Mouse (Mus musculus): ENCODE results near the gene Ctla2b. TPM values are rescaled to one million over a fixed set of nuclear protein-coding genes. Genes with fewer than 3 reads are reported as not detected.
"Not testable (repeated sequence)": the region's sequence is repeated elsewhere in the genome, so short reads cannot be mapped to it uniquely, and the experiment has no call there.

Gene Ctla2b
- 0.46 and 0.57 TPM in 2 replicates for polyA plus RNA-seq (2012; rRNA removed)

GRCm38 (mm10) chr13:60897328-60897727, at the start of gene Ctla2b:
Ctla2b (minus strand) TSS chr13:60897447.
- no peaks in the 10 kb centered on the region for H3K36me3 ChIP-seq (ENCODE audit: control insufficient read depth, insufficient read depth, low read length)
- no peaks in the 10 kb centered on the region for H3K27me3 ChIP-seq (ENCODE audit: control insufficient read depth, insufficient read depth, low read length)
- 0 out of 2 replicates have a peak, but pooled peaks cover 2% of the 10 kb centered on the region for H3K4me1 ChIP-seq (replicated peaks; ENCODE audit: control insufficient read depth, insufficient read depth, low read length)
- no peak within 1 kb of the TSS for H3K4me3 ChIP-seq (ENCODE audit: control insufficient read depth, insufficient read depth, low read length)
- peak; percentile 3 for DNase-seq
- peak within 1 kb of the TSS; percentile 49; the same call in 1 of the 2 replicates for H3K27ac ChIP-seq (ENCODE audit: control insufficient read depth, insufficient read depth, low read length)
- TF ChIP-seq POLR2A (IDR thresholded peaks at IDR 0.05; ENCODE audit: control insufficient read depth, extremely low read depth, insufficient read depth, low read length, poor library complexity) (no peak), CTCF (IDR thresholded peaks at IDR 0.05; ENCODE audit: borderline replicate concordance, control insufficient read depth, extremely low read depth, insufficient read depth, low read length, poor library complexity) (no peak)
- WGBS = 13% methylated on average over 3 of the region's 3 CpGs

- H3K36me3 ChIP-seq (ENCODE audit: control insufficient read depth, insufficient read depth, low read length); H3K4me1 ChIP-seq (replicated peaks; ENCODE audit: control insufficient read depth, insufficient read depth, low read length); H3K27ac ChIP-seq (ENCODE audit: control insufficient read depth, insufficient read depth, low read length); H3K4me3 ChIP-seq (ENCODE audit: control insufficient read depth, insufficient read depth, low read length); DNase-seq; H3K27me3 ChIP-seq (ENCODE audit: control insufficient read depth, insufficient read depth, low read length): not testable (repeated sequence)
- WGBS = 87% methylated on average over 3 of the region's 3 CpGs
Observed at GRCm38 (mm10) chr13:60941884-60942283, 44.6 kb upstream of the Ctla2b start, which contains the start of gene Tpbpa. Tpbpa (minus strand) TSS chr13:60941984.

GRCm38 (mm10) chr13:60936500-60936901, 39.3 kb upstream of the Ctla2b start, which contains the start of the genes Gm49391 and Ctla2a:
Gm49391 (minus strand) TSS chr13:60936571.
Ctla2a (minus strand) TSS chr13:60936625.
- Histone ChIP-seq H3K36me3 (ENCODE audit: control insufficient read depth, insufficient read depth, low read length) (no peaks in the 10 kb centered on the region), H3K4me3 (ENCODE audit: control insufficient read depth, insufficient read depth, low read length) (no peak within 1 kb of the TSS), H3K4me1 (replicated peaks; ENCODE audit: control insufficient read depth, insufficient read depth, low read length) (peaks cover 4% of the 10 kb centered on the region; the same call in 1 of the 2 replicates), H3K27me3 (ENCODE audit: control insufficient read depth, insufficient read depth, low read length) (no peaks in the 10 kb centered on the region), H3K27ac (ENCODE audit: control insufficient read depth, insufficient read depth, low read length) (no peak within 1 kb of the TSS)
- peak; percentile 6 for DNase-seq
- TF ChIP-seq POLR2A (IDR thresholded peaks at IDR 0.05; ENCODE audit: control insufficient read depth, extremely low read depth, insufficient read depth, low read length, poor library complexity) (no peak), CTCF (IDR thresholded peaks at IDR 0.05; ENCODE audit: borderline replicate concordance, control insufficient read depth, extremely low read depth, insufficient read depth, low read length, poor library complexity) (no peak)
- 3% methylated on average over 5 of the region's 5 CpGs for WGBS

GRCm38 (mm10) chr13:60935490-60935889, 38.2 kb upstream of the Ctla2b start, which contains the start of gene Gm49393:
Gm49393 (minus strand) TSS chr13:60935590.
- H3K4me3 ChIP-seq (ENCODE audit: control insufficient read depth, insufficient read depth, low read length); H3K36me3 ChIP-seq (ENCODE audit: control insufficient read depth, insufficient read depth, low read length); H3K4me1 ChIP-seq (replicated peaks; ENCODE audit: control insufficient read depth, insufficient read depth, low read length); H3K27ac ChIP-seq (ENCODE audit: control insufficient read depth, insufficient read depth, low read length); H3K27me3 ChIP-seq (ENCODE audit: control insufficient read depth, insufficient read depth, low read length); DNase-seq: not testable (repeated sequence)
- WGBS = 67% methylated on average over 2 of the region's 2 CpGs

- WGBS = 63% methylated on average over 2 of the region's 2 CpGs
- H3K4me1 ChIP-seq (replicated peaks; ENCODE audit: control insufficient read depth, insufficient read depth, low read length); H3K36me3 ChIP-seq (ENCODE audit: control insufficient read depth, insufficient read depth, low read length); H3K4me3 ChIP-seq (ENCODE audit: control insufficient read depth, insufficient read depth, low read length); DNase-seq; H3K27ac ChIP-seq (ENCODE audit: control insufficient read depth, insufficient read depth, low read length); H3K27me3 ChIP-seq (ENCODE audit: control insufficient read depth, insufficient read depth, low read length): not testable (repeated sequence)
Observed at GRCm38 (mm10) chr13:60904780-60905179, 7.5 kb upstream of the Ctla2b start, which contains the start of gene Tpbpb. Tpbpb (minus strand) TSS chr13:60904880.

- H3K27ac ChIP-seq (ENCODE audit: control insufficient read depth, insufficient read depth, low read length) = peak within 1 kb of the TSS; percentile 49; the same call in 1 of the 2 replicates
- 83% methylated on average over 8 of the region's 8 CpGs for WGBS
- H3K4me1 ChIP-seq (replicated peaks; ENCODE audit: control insufficient read depth, insufficient read depth, low read length); H3K36me3 ChIP-seq (ENCODE audit: control insufficient read depth, insufficient read depth, low read length); H3K4me3 ChIP-seq (ENCODE audit: control insufficient read depth, insufficient read depth, low read length); DNase-seq; H3K27me3 ChIP-seq (ENCODE audit: control insufficient read depth, insufficient read depth, low read length): not testable (repeated sequence)
Observed at GRCm38 (mm10) chr13:60896794-60897193, 453 bp downstream of the Ctla2b start, which contains the start of gene Gm49392. Gm49392 (minus strand) TSS chr13:60896894.

- DNase-seq = no peak
- Histone ChIP-seq H3K4me1 (replicated peaks; ENCODE audit: control insufficient read depth, insufficient read depth, low read length) (0 out of 2 replicates have a peak, but pooled peaks cover 2% of the 10 kb centered on the region), H3K27me3 (ENCODE audit: control insufficient read depth, insufficient read depth, low read length) (no peaks in the 10 kb centered on the region), H3K4me3 (ENCODE audit: control insufficient read depth, insufficient read depth, low read length) (no peak overlapping the region), H3K27ac (ENCODE audit: control insufficient read depth, insufficient read depth, low read length) (no peak overlapping the region), H3K36me3 (ENCODE audit: control insufficient read depth, insufficient read depth, low read length) (no peaks in the 10 kb centered on the region)
- TF ChIP-seq CTCF (IDR thresholded peaks at IDR 0.05; ENCODE audit: borderline replicate concordance, control insufficient read depth, extremely low read depth, insufficient read depth, low read length, poor library complexity) = no peak
- TF ChIP-seq POLR2A (IDR thresholded peaks at IDR 0.05; ENCODE audit: control insufficient read depth, extremely low read depth, insufficient read depth, low read length, poor library complexity) = no peak
Observed at GRCm38 (mm10) chr13:60895406-60896160, 1.7 kb downstream of the Ctla2b start.

Data from thymus, adult 2 months (tissue).